Mouse (Mus musculus) CH12.LX (cell line): Measurements from ENCODE around the gene Rpl3. TPM values are rescaled to one million over a fixed set of nuclear protein-coding genes. Genes with fewer than 3 reads are reported as not detected.

Source experiments
- DNase-seq: peaks from one replicate; pipeline ENCODE4 v3.0.0-alpha.2; 2013; ENCODE audit errors: extremely low read depth
- H3K27ac ChIP-seq: 2 replicates; pipeline ENCODE4 v1.5.1; 2012; ENCODE audit warnings: low read depth, mild to moderate bottlenecking, control low read depth, moderate library complexity; ENCODE audit not compliant: insufficient read depth
- H3K27me3 ChIP-seq: replicated peaks from 2 replicates; pipeline ENCODE3; 2012; ENCODE audit warnings: inconsistent platforms
- H3K36me3 ChIP-seq, 2 experiments: replicated peaks in 1 of 2; 2 replicates each; pipeline versions ENCODE3 to v1.6.1; 2012; ENCODE audit warnings: inconsistent platforms in 1 of 2, low read length in 1 of 2, mild to moderate bottlenecking in 1 of 2, mixed read lengths in 1 of 2, moderate library complexity in 1 of 2; ENCODE audit not compliant: control insufficient read depth in 1 of 2, insufficient read depth in 1 of 2
- H3K4me1 ChIP-seq, 2 experiments: 2 replicates each; pipeline ENCODE4 v1.6.1; 2012; ENCODE audit warnings: inconsistent platforms in 1 of 2, moderate library complexity in 1 of 2; ENCODE audit not compliant: insufficient read depth in 2 of 2, control insufficient read depth in 1 of 2
- H3K4me2 ChIP-seq: 2 replicates; pipeline ENCODE4 v1.6.1; 2012; ENCODE audit warnings: low read depth, mild to moderate bottlenecking, control low read depth; ENCODE audit not compliant: poor library complexity, insufficient read depth, severe bottlenecking
- H3K4me3 ChIP-seq, 3 experiments: fragments of 150-350 bp in 1 of 3; sonication (generic) in 1 of 3; replicated peaks in 1 of 3; 2 replicates each; pipeline versions ENCODE3 to v1.5.1; 2011 to 2012; ENCODE audit warnings: low read depth in 2 of 3, low read length in 2 of 3, mild to moderate bottlenecking in 2 of 3, moderate library complexity in 2 of 3, control low read depth in 1 of 3, improper control_type of control experiment in 1 of 3, inconsistent platforms in 1 of 3, mixed read lengths in 1 of 3; ENCODE audit not compliant: poor library complexity in 1 of 3
- H3K79me2 ChIP-seq: replicated peaks from 2 replicates; pipeline ENCODE4 v1.6.1; 2012; ENCODE audit warnings: mild to moderate bottlenecking, moderate library complexity; ENCODE audit not compliant: control insufficient read depth, poor library complexity, insufficient read depth, severe bottlenecking; ENCODE audit errors: extremely low read depth
- H3K9ac ChIP-seq: 2 replicates; pipeline ENCODE4 v1.6.1; 2012; ENCODE audit warnings: low read depth, mild to moderate bottlenecking, control low read depth, moderate library complexity; ENCODE audit not compliant: insufficient read depth
- H3K9me3 ChIP-seq: replicated peaks from 2 replicates; pipeline ENCODE3; 2012; ENCODE audit warnings: low read length, inconsistent platforms, mixed read lengths
- CTCF ChIP-seq, 2 experiments: IDR thresholded peaks in 1 of 2; conservative IDR thresholded peaks in 1 of 2; 2 replicates each; pipeline ENCODE4 v1.5.1; 2011 to 2012; ENCODE audit warnings: low read depth in 2 of 2, low read length in 2 of 2, improper control_type of control experiment in 1 of 2, inconsistent platforms in 1 of 2, mild to moderate bottlenecking in 1 of 2, moderate library complexity in 1 of 2
- EP300 ChIP-seq: IDR thresholded peaks from 2 replicates; pipeline ENCODE4 v1.6.1; 2011; ENCODE audit warnings: low read length, improper control_type of control experiment
- JUND ChIP-seq: conservative IDR thresholded peaks from 2 replicates; pipeline ENCODE4 v1.6.1; 2011; ENCODE audit warnings: low read depth, low read length, improper control_type of control experiment
- KAT2A ChIP-seq: IDR thresholded peaks from 2 replicates; pipeline ENCODE4 v1.6.1; 2012; ENCODE audit warnings: low read length, improper control_type of control experiment, inconsistent platforms; ENCODE audit not compliant: insufficient replicate concordance
- MAFK ChIP-seq: IDR thresholded peaks from 2 replicates; pipeline ENCODE4 v1.6.1; 2011; ENCODE audit warnings: low read length, improper control_type of control experiment; ENCODE audit not compliant: insufficient replicate concordance
- NRF1 ChIP-seq: IDR thresholded peaks from 2 replicates; pipeline ENCODE4 v1.6.1; 2014; ENCODE audit warnings: low read depth, mild to moderate bottlenecking, inconsistent platforms, low read length, improper control_type of control experiment, moderate library complexity
- POLR2A ChIP-seq: IDR thresholded peaks from 2 replicates; pipeline ENCODE4 v1.6.1; 2011; ENCODE audit warnings: low read depth, mild to moderate bottlenecking, improper control_type of control experiment, low read length
- RCOR1 ChIP-seq: conservative IDR thresholded peaks from 2 replicates; pipeline ENCODE4 v1.6.1; 2012; ENCODE audit warnings: low read depth, mild to moderate bottlenecking, inconsistent platforms, low read length, improper control_type of control experiment
- TBP ChIP-seq: conservative IDR thresholded peaks from 2 replicates; pipeline ENCODE4 v1.6.1; 2011; ENCODE audit warnings: low read depth, low read length, improper control_type of control experiment
- USF1 ChIP-seq: IDR thresholded peaks from 2 replicates; pipeline ENCODE4 v1.6.1; 2014; ENCODE audit warnings: low read depth, mild to moderate bottlenecking, inconsistent platforms, low read length, improper control_type of control experiment
- dilution Hi-C: fragments of 300-500 bp; cut with MboI; formaldehyde crosslinking; loops from 2 replicates; pipeline ENCODE4 v1.14.3; 2020; ENCODE audit warnings: low sequenced_read_pairs; ENCODE audit not compliant: extremely low pct_unique_long_range_greater_than_20kb, extremely low pct_ligation_motif_present
- in situ Hi-C: fragments of 300-500 bp; cut with MboI; formaldehyde crosslinking; loops from 3 replicates; pipeline ENCODE4 v1.14.3; 2019; ENCODE audit warnings: low sequenced_read_pairs, low pct_ligation_motif_present, low pct_unique_long_range_greater_than_20kb, mixed read lengths
- polyA plus RNA-seq: library from polyadenylated mRNA; unstranded; fragments of >175 nt; gene quantifications from 2 replicates; pipeline ENCODE4 v1.2.1, GENCODE M21; 2012; ENCODE audit warnings: low read depth; ENCODE audit not compliant: insufficient read length
- total RNA-seq, 2 experiments: library from RNA; depleted of rRNA; stranded (reverse); fragments of 300-350 nt in 1 of 2; fragments of >200 nt in 1 of 2; gene quantifications; 2 replicates each; pipeline ENCODE4 v1.2.3; 2012 to 2014

The Rpl3 gene
- total and polyA plus RNA-seq, 3 experiments: 2,198 to 3,819 (median 2,592) TPM

DNA sequence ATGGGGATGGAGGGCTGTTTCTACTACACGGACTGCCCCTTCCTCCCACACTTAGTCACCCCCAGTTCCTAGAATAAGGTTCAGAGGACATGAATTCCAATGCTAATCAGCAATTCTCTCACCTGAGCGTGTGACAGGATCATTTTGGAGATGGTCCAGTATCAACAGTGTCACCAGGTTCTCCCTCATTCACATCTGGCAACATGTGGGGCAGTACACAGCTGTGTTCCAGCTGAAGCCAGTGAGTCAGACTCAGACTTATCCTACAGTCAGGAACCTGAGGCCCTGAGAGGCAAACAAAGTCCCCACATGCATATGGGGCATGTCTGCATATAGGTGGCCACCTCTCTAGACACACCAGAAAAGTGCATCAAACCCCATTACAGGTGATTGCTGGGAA, 44.4 kb downstream of the Rpl3 start (continued):
- no peak for TF ChIP-seq JUND
- TF ChIP-seq MAFK: no peak
- no peak for TF ChIP-seq EP300
- TF ChIP-seq POLR2A: no peak
- TF ChIP-seq, all 38 proteins: peak for 0

DNA sequence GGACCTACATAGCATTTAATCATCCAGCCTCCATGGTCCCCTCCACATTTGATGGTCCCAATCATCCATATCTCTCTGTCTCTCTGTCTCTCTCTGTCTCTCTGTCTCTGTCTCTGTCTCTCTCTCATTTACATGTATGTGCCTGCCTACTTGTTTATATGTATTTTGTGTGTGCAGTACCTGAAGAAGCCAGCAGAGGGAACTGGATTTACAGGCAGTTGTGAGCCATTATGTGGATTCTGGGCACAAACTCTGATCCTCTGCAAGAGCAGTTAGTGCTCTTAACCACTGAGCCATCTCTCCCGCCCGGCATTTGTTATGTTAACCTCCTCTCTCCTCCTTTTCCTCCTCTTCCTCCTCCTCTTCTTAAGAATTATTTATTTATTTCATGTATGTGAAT, 45.9 kb downstream of the Rpl3 start:
- Histone ChIP-seq H3K27ac (no peak overlapping the region), H3K4me1 (peaks cover 0 to 14% of the 10 kb centered on the region in 2 experiments; a peak in 1 of 4 replicates), H3K9me3 (peaks cover 14% of the 10 kb centered on the region), H3K36me3 (no peaks in the 10 kb centered on the region), H3K4me3 (no peak overlapping the region), H3K4me2 (no peak overlapping the region), H3K27me3 (peaks cover 62% of the 10 kb centered on the region), H3K9ac (no peak overlapping the region), H3K79me2 (no peaks in the 10 kb centered on the region)
- dilution Hi-C loops (no loop called here), in situ Hi-C loops (no loop called here)
- DNase-seq: no peak
- peak in 1 of 2 experiments; percentile 25; a peak in 2 of 4 replicates for TF ChIP-seq CTCF (conservative IDR thresholded peaks at IDR 0.05 in 1 of 2, IDR thresholded peaks at IDR 0.05 in 1 of 2; ENCODE audit: low read depth in 2 of 2, low read length in 2 of 2)
- no peak for TF ChIP-seq NRF1

DNA sequence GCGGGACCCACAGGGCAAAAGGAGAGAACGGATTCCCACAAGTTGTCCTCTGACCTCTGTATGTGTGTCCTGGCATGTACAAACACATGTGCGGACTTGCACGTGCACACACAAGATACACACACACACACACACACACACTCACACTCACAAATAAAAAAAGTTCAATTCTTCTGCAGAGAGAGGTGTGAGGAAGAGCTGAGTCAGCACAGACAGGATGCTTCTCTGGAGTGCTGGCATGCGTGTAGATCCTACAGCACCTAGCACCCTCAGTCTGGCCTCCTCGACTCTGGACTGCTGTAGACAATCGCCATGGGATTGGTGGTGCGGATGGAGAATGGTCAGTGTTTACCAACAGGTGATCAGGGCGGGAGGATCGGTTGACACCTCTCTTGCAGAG, 47.4 kb downstream of the Rpl3 start:
- H3K9me3 ChIP-seq: peaks cover 20% of the 10 kb centered on the region
- no peak overlapping the region for H3K4me2 ChIP-seq
- dilution Hi-C loops (no loop called here), in situ Hi-C loops (no loop called here)
- DNase-seq: no peak
- no peak overlapping the region for H3K4me3 ChIP-seq
- peaks cover 63% of the 10 kb centered on the region for H3K27me3 ChIP-seq
- no peaks in the 10 kb centered on the region for H3K79me2 ChIP-seq
- TF ChIP-seq MAFK (0 out of 2 replicates have a peak, but pooled peaks have one; percentile 54), USF1 (no peak)
- H3K4me1 ChIP-seq: peaks cover 0 to 4% of the 10 kb centered on the region in 2 experiments; a peak in 1 of 4 replicates
- no peak overlapping the region for H3K9ac ChIP-seq
- H3K36me3 ChIP-seq: no peaks in the 10 kb centered on the region
- H3K27ac ChIP-seq: no peak overlapping the region

DNA sequence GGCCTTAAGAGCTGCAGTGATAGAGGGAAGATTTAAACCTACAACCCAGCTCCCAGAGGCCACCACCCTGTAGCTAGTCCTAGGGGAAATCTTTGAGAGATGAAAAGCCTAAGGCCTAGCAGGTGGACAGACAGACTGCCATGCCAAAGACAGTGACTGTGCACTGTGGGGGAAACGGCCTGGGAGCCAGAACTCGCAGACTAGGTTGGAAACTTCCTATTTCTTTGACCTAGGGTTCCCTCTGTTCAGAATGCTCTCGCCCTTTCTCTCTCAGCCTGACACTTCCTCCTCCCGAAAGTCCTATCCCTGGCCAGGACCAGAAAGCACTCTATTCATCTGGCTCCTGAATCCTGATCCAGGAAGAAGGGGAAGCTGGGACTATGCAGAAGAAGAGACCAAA, 49.5 kb downstream of the Rpl3 start:
- Histone ChIP-seq H3K4me1 (peaks cover 7 to 16% of the 10 kb centered on the region in 2 experiments), H3K36me3 (no peaks in the 10 kb centered on the region), H3K4me2 (no peak overlapping the region), H3K9ac (no peak overlapping the region), H3K27ac (no peak overlapping the region), H3K4me3 (no peak overlapping the region), H3K27me3 (peaks cover 53% of the 10 kb centered on the region), H3K9me3 (peaks cover 25% of the 10 kb centered on the region), H3K79me2 (no peaks in the 10 kb centered on the region)
- no peak for TF ChIP-seq KAT2A
- TF ChIP-seq RCOR1: no peak
- TF ChIP-seq TBP: no peak
- DNase-seq: no peak
- in situ Hi-C loops: no loop called here
- dilution Hi-C loops: no loop called here
